Mouse (Mus musculus): ENCODE measurements around the gene Zbtb2. TPM values are rescaled to one million over a fixed set of nuclear protein-coding genes. Genes with fewer than 3 reads are reported as not detected.

Zbtb2 gene
- polyA plus RNA-seq, 1 experiment from 2014 or later, result 13.0 TPM

GRCm38 (mm10) chr10:4376931-4377330 is 11.0 kb downstream of the Zbtb2 start:
- no peaks in the 10 kb centered on the region for H3K36me3 ChIP-seq (ENCODE audit: insufficient read depth, low read length)
- H3K9ac ChIP-seq (ENCODE audit: low read depth, low read length), result no peak overlapping the region
- no peak overlapping the region for H3K4me3 ChIP-seq (replicated peaks; ENCODE audit: low read depth, low read length)
- no peaks in the 10 kb centered on the region for H3K9me3 ChIP-seq (replicated peaks; ENCODE audit: low read length)
- 0 out of 2 replicates have a peak overlapping the region, but pooled peaks have one; percentile 1 for H3K27ac ChIP-seq
- H3K4me2 ChIP-seq (ENCODE audit: low read length), result no peak overlapping the region
- no peaks in the 10 kb centered on the region for H3K27me3 ChIP-seq (ENCODE audit: insufficient read depth, low read length)
- ATAC-seq (replicated peaks; ENCODE audit: low FRiP score, low read depth), result no peak
- no peak for TF ChIP-seq CTCF (IDR thresholded peaks at IDR 0.05; ENCODE audit: low read depth)
- 0 out of 2 replicates have a peak, but pooled peaks cover 4% of the 10 kb centered on the region for H3K4me1 ChIP-seq (replicated peaks; ENCODE audit: insufficient read depth, low read length)
- DNase-seq (ENCODE audit: low spot score), result no peak
- 58% methylated on average over 7 of the region's 7 CpGs for WGBS

DNA sequence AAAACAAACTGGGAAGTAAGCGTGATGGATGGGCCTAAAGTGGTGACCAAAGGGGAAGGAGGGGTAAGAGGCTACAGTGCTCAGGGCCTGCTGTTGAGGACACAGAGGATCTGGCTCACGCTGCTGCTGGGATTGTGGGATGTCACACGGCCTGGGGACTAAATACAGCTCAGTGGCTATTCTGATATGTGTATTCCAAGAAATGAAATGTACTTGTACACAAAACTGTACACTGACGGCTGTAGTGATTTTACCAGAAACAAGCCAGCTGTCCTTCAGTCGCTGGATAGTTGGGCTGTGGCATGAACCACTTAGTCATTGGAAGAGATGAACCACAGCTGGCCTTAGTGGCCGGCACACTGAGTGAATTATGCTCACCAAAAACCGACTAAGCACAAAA is 11.4 kb downstream of the Zbtb2 start:
- 0 out of 2 replicates have a peak, but pooled peaks cover 2% of the 10 kb centered on the region for H3K36me3 ChIP-seq (ENCODE audit: insufficient read depth, low read length)
- WGBS, result 31% methylated on average over 7 of the region's 7 CpGs

DNA sequence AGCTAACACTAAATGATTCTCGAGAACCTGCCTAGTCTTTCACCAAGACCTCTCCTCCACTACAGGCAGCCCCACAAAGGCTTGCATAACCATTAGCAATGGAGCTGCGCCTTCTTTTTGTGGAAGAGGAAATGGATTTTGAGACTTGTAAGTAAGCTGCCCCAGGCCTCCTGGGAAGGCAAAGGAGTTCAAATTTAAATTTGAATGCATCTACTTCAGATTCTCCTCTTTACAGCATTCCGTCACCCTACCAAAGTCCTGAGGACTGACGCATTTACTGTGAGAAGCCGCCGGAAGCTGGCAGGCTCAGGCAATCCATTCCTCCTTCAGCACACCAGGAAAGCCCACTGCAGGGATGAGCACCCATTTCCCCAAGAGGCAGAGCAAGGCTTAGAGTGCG is 12.6 kb downstream of the Zbtb2 start:
- Histone ChIP-seq H3K4me1 (replicated peaks; ENCODE audit: insufficient read depth, low read length) (no peaks in the 10 kb centered on the region), H3K9me3 (replicated peaks; ENCODE audit: low read length) (no peaks in the 10 kb centered on the region), H3K36me3 (ENCODE audit: insufficient read depth, low read length) (0 out of 2 replicates have a peak, but pooled peaks cover 10% of the 10 kb centered on the region), H3K27me3 (ENCODE audit: insufficient read depth, low read length) (no peaks in the 10 kb centered on the region), H3K9ac (ENCODE audit: low read depth, low read length) (no peak overlapping the region), H3K4me3 (replicated peaks; ENCODE audit: low read depth, low read length) (no peak overlapping the region), H3K4me2 (ENCODE audit: low read length) (no peak overlapping the region), H3K27ac (peak overlapping the region; percentile 60; the same call in 1 of the 2 replicates)
- ATAC-seq (replicated peaks; ENCODE audit: low FRiP score, low read depth) (no peak), DNase-seq (ENCODE audit: low spot score) (no peak)
- WGBS, result 58% methylated on average over 7 of the region's 7 CpGs
- TF ChIP-seq CTCF (IDR thresholded peaks at IDR 0.05; ENCODE audit: low read depth), result no peak

More for the DNA sequence above, 11.4 kb downstream of the Zbtb2 start:
- H3K27me3 ChIP-seq (ENCODE audit: insufficient read depth, low read length), result no peaks in the 10 kb centered on the region
- H3K4me2 ChIP-seq (ENCODE audit: low read length), result no peak overlapping the region
- no peaks in the 10 kb centered on the region for H3K9me3 ChIP-seq (replicated peaks; ENCODE audit: low read length)
- ATAC-seq (replicated peaks; ENCODE audit: low FRiP score, low read depth) (peak; percentile 67; the same call in 1 of the 2 replicates), DNase-seq (ENCODE audit: low spot score) (peak; percentile 85)
- TF ChIP-seq CTCF (IDR thresholded peaks at IDR 0.05; ENCODE audit: low read depth), result no peak
- H3K9ac ChIP-seq (ENCODE audit: low read depth, low read length), result no peak overlapping the region
- no peak overlapping the region for H3K4me3 ChIP-seq (replicated peaks; ENCODE audit: low read depth, low read length)
- H3K27ac ChIP-seq, result 0 out of 2 replicates have a peak overlapping the region, but pooled peaks have one; percentile 60
- 0 out of 2 replicates have a peak, but pooled peaks cover 4% of the 10 kb centered on the region for H3K4me1 ChIP-seq (replicated peaks; ENCODE audit: insufficient read depth, low read length)

DNA sequence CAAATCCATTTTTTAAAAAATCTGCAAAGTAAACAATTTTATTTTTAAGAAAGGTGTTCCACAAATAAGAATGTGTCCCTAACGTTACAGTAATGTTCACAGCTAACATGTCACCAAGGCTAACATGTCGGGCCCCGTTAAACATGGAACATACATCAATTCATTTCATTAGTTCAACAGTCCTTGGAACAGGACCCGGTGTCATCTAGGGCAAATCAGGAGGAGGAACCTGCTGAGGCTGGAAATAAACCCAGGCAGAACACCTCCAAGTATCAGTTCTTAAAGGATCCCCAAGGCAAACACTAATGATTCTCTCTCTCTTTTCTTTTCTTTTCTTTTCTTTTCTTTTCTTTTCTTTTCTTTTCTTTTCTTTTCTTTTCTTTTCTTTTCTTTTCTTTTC is 13.2 kb downstream of the Zbtb2 start:
- Histone ChIP-seq H3K4me3 (replicated peaks; ENCODE audit: low read depth, low read length) (no peak overlapping the region), H3K36me3 (ENCODE audit: insufficient read depth, low read length) (0 out of 2 replicates have a peak, but pooled peaks cover 10% of the 10 kb centered on the region), H3K9me3 (replicated peaks; ENCODE audit: low read length) (no peaks in the 10 kb centered on the region), H3K9ac (ENCODE audit: low read depth, low read length) (no peak overlapping the region), H3K4me2 (ENCODE audit: low read length) (no peak overlapping the region), H3K27ac (no peak overlapping the region), H3K27me3 (ENCODE audit: insufficient read depth, low read length) (no peaks in the 10 kb centered on the region), H3K4me1 (replicated peaks; ENCODE audit: insufficient read depth, low read length) (no peaks in the 10 kb centered on the region)
- TF ChIP-seq CTCF (IDR thresholded peaks at IDR 0.05; ENCODE audit: low read depth), result no peak
- DNase-seq (ENCODE audit: low spot score) (no peak), ATAC-seq (replicated peaks; ENCODE audit: low FRiP score, low read depth) (no peak)
- WGBS, result 65% methylated on average over 4 of the region's 4 CpGs

- TF ChIP-seq CTCF (IDR thresholded peaks at IDR 0.05; ENCODE audit: low read depth), result no peak
- Histone ChIP-seq H3K36me3 (ENCODE audit: insufficient read depth, low read length) (0 out of 2 replicates have a peak, but pooled peaks cover 10% of the 10 kb centered on the region), H3K9me3 (replicated peaks; ENCODE audit: low read length) (no peaks in the 10 kb centered on the region), H3K4me3 (replicated peaks; ENCODE audit: low read depth, low read length) (no peak overlapping the region), H3K9ac (ENCODE audit: low read depth, low read length) (no peak overlapping the region), H3K27me3 (ENCODE audit: insufficient read depth, low read length) (no peaks in the 10 kb centered on the region), H3K27ac (no peak overlapping the region), H3K4me1 (replicated peaks; ENCODE audit: insufficient read depth, low read length) (no peaks in the 10 kb centered on the region), H3K4me2 (ENCODE audit: low read length) (no peak overlapping the region)
- DNase-seq (ENCODE audit: low spot score) (no peak), ATAC-seq (replicated peaks; ENCODE audit: low FRiP score, low read depth) (no peak)
- 81% methylated on average over 7 of the region's 7 CpGs for WGBS
Observed at GRCm38 (mm10) chr10:4374239-4374638, 13.7 kb downstream of the Zbtb2 start.

- DNase-seq (ENCODE audit: low spot score) (no peak), ATAC-seq (replicated peaks; ENCODE audit: low FRiP score, low read depth) (no peak)
- Histone ChIP-seq H3K4me1 (replicated peaks; ENCODE audit: insufficient read depth, low read length) (no peaks in the 10 kb centered on the region), H3K9ac (ENCODE audit: low read depth, low read length) (no peak overlapping the region), H3K9me3 (replicated peaks; ENCODE audit: low read length) (no peaks in the 10 kb centered on the region), H3K4me2 (ENCODE audit: low read length) (no peak overlapping the region), H3K4me3 (replicated peaks; ENCODE audit: low read depth, low read length) (no peak overlapping the region), H3K27me3 (ENCODE audit: insufficient read depth, low read length) (no peaks in the 10 kb centered on the region), H3K27ac (no peak overlapping the region), H3K36me3 (ENCODE audit: insufficient read depth, low read length) (peaks cover 16% of the 10 kb centered on the region; the same call in 1 of the 2 replicates)
- TF ChIP-seq CTCF (IDR thresholded peaks at IDR 0.05; ENCODE audit: low read depth), result no peak
- 89% methylated on average over 4 of the region's 4 CpGs for WGBS
Observed at GRCm38 (mm10) chr10:4373558-4373957, 14.3 kb downstream of the Zbtb2 start.

GRCm38 (mm10) chr10:4372011-4372410 is 15.9 kb downstream of the Zbtb2 start:
- no peak overlapping the region for H3K4me3 ChIP-seq (replicated peaks; ENCODE audit: low read depth, low read length)
- H3K36me3 ChIP-seq (ENCODE audit: insufficient read depth, low read length), result peaks cover 21% of the 10 kb centered on the region; the same call in 1 of the 2 replicates
- H3K4me2 ChIP-seq (ENCODE audit: low read length), result no peak overlapping the region
- ATAC-seq (replicated peaks; ENCODE audit: low FRiP score, low read depth), result no peak
- no peaks in the 10 kb centered on the region for H3K4me1 ChIP-seq (replicated peaks; ENCODE audit: insufficient read depth, low read length)
- DNase-seq (ENCODE audit: low spot score), result peak; percentile 80
- no peak overlapping the region for H3K27ac ChIP-seq
- TF ChIP-seq CTCF (IDR thresholded peaks at IDR 0.05; ENCODE audit: low read depth), result peak; percentile 71
- no peaks in the 10 kb centered on the region for H3K9me3 ChIP-seq (replicated peaks; ENCODE audit: low read length)
- no peaks in the 10 kb centered on the region for H3K27me3 ChIP-seq (ENCODE audit: insufficient read depth, low read length)
- no peak overlapping the region for H3K9ac ChIP-seq (ENCODE audit: low read depth, low read length)
- 47% methylated on average over 5 of the region's 5 CpGs for WGBS

Data from kidney, postnatal 0 days (tissue).